Mouse (Mus musculus): ENCODE measurements around the gene Swsap1.

- TF ChIP-seq CTCF (IDR thresholded peaks at IDR 0.05; ENCODE audit: extremely low read depth, insufficient read depth, low read length) (no peak), POLR2A (IDR thresholded peaks at IDR 0.05; ENCODE audit: extremely low read depth, insufficient read depth, low read length) (no peak)
Observed at GRCm38 (mm10) chr9:21977331-21977730, 21.8 kb downstream of the Swsap1 start.

Measured in cortical plate, adult 2 months (tissue).